11 mouse cellular contexts compared by ENCODE assay signal in the genomic region with DNA sequence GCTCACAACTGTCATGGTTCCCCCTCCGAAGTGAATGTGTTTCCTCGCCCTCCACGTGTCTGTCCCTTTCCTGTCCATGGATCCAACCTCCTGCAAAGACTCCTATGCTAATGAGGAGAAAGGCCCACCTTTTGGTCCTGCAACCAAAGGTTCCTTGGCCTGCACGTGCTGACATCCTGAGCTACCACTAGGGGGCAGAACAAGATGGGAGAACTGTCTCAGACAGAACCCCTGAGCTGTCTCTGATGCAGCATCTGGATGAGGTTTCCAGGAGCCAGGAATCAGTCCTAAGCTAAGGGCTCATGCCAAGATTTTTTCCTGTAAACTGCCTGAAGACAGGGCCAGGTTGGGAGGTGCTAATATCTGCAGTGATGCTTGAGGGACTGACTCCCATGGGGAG. TPM values are rescaled to one million over a fixed set of nuclear protein-coding genes. Genes with fewer than 3 reads are reported as not detected.
A peak's percentile ranks its signal among the peaks of the same experiment; 100 is the strongest.
DNase-seq lines count a peak whose midpoint lies in the region; ATAC-seq and TF ChIP-seq lines count a peak whose summit lies in the region.
"Not testable (repeated sequence)": the region's sequence is repeated elsewhere in the genome, so short reads cannot be mapped to it uniquely, and the experiment has no call there.
"Had no signal": no experiment of that assay in that cellular context is flagged by ENCODE, and none has a peak within 500 bp of the region (broad histone marks: within the 10 kb centered on the region; RNA-seq: fewer than 3 reads in every experiment).

No protein-coding gene starts in this region.

- not testable (repeated sequence) for H3K27me3 ChIP-seq in forebrain, postnatal 0 days (ENCODE audit: insufficient read depth, low read length); hindbrain, embryonic 14.5 days (ENCODE audit: control insufficient read depth, insufficient read depth, low read length); liver, postnatal 0 days (ENCODE audit: insufficient read depth, low read length); neural tube, embryonic 13.5 days

- H3K9ac ChIP-seq in forebrain, postnatal 0 days; hindbrain, embryonic 14.5 days; liver, postnatal 0 days (replicated peaks); neural tube, embryonic 13.5 days: not testable (repeated sequence)

- WGBS in forebrain, postnatal 0 days, result 18% methylated on average over 4 of the region's 4 CpGs
- 29% methylated on average over 4 of the region's 4 CpGs for WGBS in hindbrain, embryonic 14.5 days
- WGBS in liver, postnatal 0 days (ENCODE audit: insufficient replicate concordance), result 6% methylated on average over 4 of the region's 4 CpGs
- 21% methylated on average over 4 of the region's 4 CpGs for WGBS in neural tube, embryonic 13.5 days

- TF ChIP-seq EP300 in liver, postnatal 0 days (IDR thresholded peaks at IDR 0.05; ENCODE audit: low read depth), result not testable (repeated sequence)

- not testable (repeated sequence) for H3K27ac ChIP-seq in forebrain, postnatal 0 days (ENCODE audit: low read depth, low read length); hindbrain, embryonic 14.5 days; liver, postnatal 0 days (ENCODE audit: low read depth); neural tube, embryonic 13.5 days (replicated peaks)

- H3K36me3 ChIP-seq in forebrain, postnatal 0 days (ENCODE audit: insufficient read depth); hindbrain, embryonic 14.5 days (replicated peaks; ENCODE audit: control insufficient read depth, insufficient read depth); liver, postnatal 0 days (replicated peaks; ENCODE audit: insufficient read depth, low read length); neural tube, embryonic 13.5 days: not testable (repeated sequence)

- peak; percentile 39 for DNase-seq in ZHBTc4 (ENCODE audit: low read depth, low spot score)
- peak; percentile 46 to 59 for DNase-seq in cerebellum, postnatal 14 days
- DNase-seq in forebrain, postnatal 0 days, result peak; percentile 25
- DNase-seq in hindbrain, embryonic 14.5 days (ENCODE audit: low spot score), result peak; percentile 34
- peak; percentile 3 to 17 for DNase-seq in layer of hippocampus, adult 8-10 months (ENCODE audit: low spot score in 2 of 2)
- peak; percentile 12 for DNase-seq in liver, postnatal 0 days
- peak; percentile 1 for DNase-seq in thymus, postnatal 25 days

- H3K4me3 ChIP-seq in forebrain, postnatal 0 days (ENCODE audit: low read depth, low read length); hindbrain, embryonic 14.5 days (replicated peaks; ENCODE audit: low read length); liver, postnatal 0 days (ENCODE audit: low read depth, low read length); neural tube, embryonic 13.5 days: not testable (repeated sequence)

- ATAC-seq in forebrain, postnatal 0 days, result peak; percentile 73
- ATAC-seq in hindbrain, embryonic 14.5 days (ENCODE audit: low FRiP score), result 0 out of 2 replicates have a peak, but pooled peaks have one; percentile 59
- not testable (repeated sequence) for ATAC-seq in liver, postnatal 0 days
- peak; percentile 56; the same call in 1 of the 2 replicates for ATAC-seq in neural tube, embryonic 13.5 days (ENCODE audit: low read depth)

- TF ChIP-seq CTCF in forebrain, postnatal 0 days (IDR thresholded peaks at IDR 0.05; ENCODE audit: low read depth), result peak; percentile 54
- peak; percentile 58 for TF ChIP-seq CTCF in liver, postnatal 0 days (IDR thresholded peaks at IDR 0.05; ENCODE audit: low read depth)

- not testable (repeated sequence) for H3K4me1 ChIP-seq in forebrain, postnatal 0 days (ENCODE audit: insufficient read depth); hindbrain, embryonic 14.5 days (replicated peaks; ENCODE audit: control insufficient read depth, insufficient read depth, low read length); liver, postnatal 0 days (ENCODE audit: insufficient read depth); neural tube, embryonic 13.5 days (replicated peaks)

- H3K9me3 ChIP-seq in forebrain, postnatal 0 days (ENCODE audit: low read length); hindbrain, embryonic 14.5 days (ENCODE audit: control insufficient read depth, low read length); liver, postnatal 0 days (ENCODE audit: low read length); neural tube, embryonic 13.5 days: not testable (repeated sequence)

- not testable (repeated sequence) for H3K4me2 ChIP-seq in forebrain, postnatal 0 days (ENCODE audit: low read depth); hindbrain, embryonic 14.5 days (replicated peaks); liver, postnatal 0 days (ENCODE audit: low read depth, low read length); neural tube, embryonic 13.5 days

RNA-seq across cellular contexts. Expression of gene Gm3880, which starts 2.5 kb away (rescaled TPM):
- total RNA-seq in forebrain, postnatal 0 days (2014; rRNA removed), result not detected in 2 replicates
- polyA plus RNA-seq in forebrain, postnatal 0 days (2015; fragmentation: Nextera tagmentation; extraction: Ambion mirVana), result not detected in 2 replicates
- polyA plus RNA-seq in hindbrain, embryonic 14.5 days (2014; fragmentation: Nextera tagmentation; extraction: Ambion mirVana), result not detected in 2 replicates
- not detected for total RNA-seq in layer of hippocampus, adult 8-10 months (2022)
- polyA plus RNA-seq in liver, postnatal 0 days (2015; fragmentation: Nextera tagmentation; extraction: Ambion mirVana), result not detected in 2 replicates
- not detected in 2 replicates for polyA plus RNA-seq in neural tube, embryonic 13.5 days (2015; fragmentation: Nextera tagmentation; extraction: Ambion mirVana)
- polyA plus RNA-seq: erythroblast, embryonic 14.5 days; heart, embryonic 15.5 days; liver, embryonic 11.5 days had no signal

RNA-seq across cellular contexts. Expression of gene Gm9112, which starts 18.2 kb away (rescaled TPM):
- not detected in 2 replicates for total RNA-seq in forebrain, postnatal 0 days (2014; rRNA removed)
- polyA plus RNA-seq in forebrain, postnatal 0 days (2015; fragmentation: Nextera tagmentation; extraction: Ambion mirVana), result not detected in 2 replicates
- polyA plus RNA-seq in hindbrain, embryonic 14.5 days (2014; fragmentation: Nextera tagmentation; extraction: Ambion mirVana), result not detected in 2 replicates
- not detected for total RNA-seq in layer of hippocampus, adult 8-10 months (2022)
- not detected in 2 replicates for polyA plus RNA-seq in liver, postnatal 0 days (2015; fragmentation: Nextera tagmentation; extraction: Ambion mirVana)
- polyA plus RNA-seq in neural tube, embryonic 13.5 days (2015; fragmentation: Nextera tagmentation; extraction: Ambion mirVana), result not detected in 2 replicates
- polyA plus RNA-seq: erythroblast, embryonic 14.5 days; heart, embryonic 15.5 days; liver, embryonic 11.5 days had no signal

RNA-seq across cellular contexts. Expression of gene Dmrtc1b, which starts 18.4 kb away (rescaled TPM):
- not detected in 2 replicates for total RNA-seq in forebrain, postnatal 0 days (2014; rRNA removed)
- polyA plus RNA-seq in forebrain, postnatal 0 days (2015; fragmentation: Nextera tagmentation; extraction: Ambion mirVana), result not detected in 2 replicates
- polyA plus RNA-seq in hindbrain, embryonic 14.5 days (2014; fragmentation: Nextera tagmentation; extraction: Ambion mirVana), result not detected in 2 replicates
- not detected for total RNA-seq in layer of hippocampus, adult 8-10 months (2022)
- not detected in 2 replicates for polyA plus RNA-seq in liver, postnatal 0 days (2015; fragmentation: Nextera tagmentation; extraction: Ambion mirVana)
- not detected in 2 replicates for polyA plus RNA-seq in neural tube, embryonic 13.5 days (2015; fragmentation: Nextera tagmentation; extraction: Ambion mirVana)
- polyA plus RNA-seq: erythroblast, embryonic 14.5 days; heart, embryonic 15.5 days; liver, embryonic 11.5 days had no signal

RNA-seq across cellular contexts. Expression of gene Phka1, which starts 45.2 kb away (rescaled TPM):
- total RNA-seq in forebrain, postnatal 0 days (2014; rRNA removed), result 5.4 and 7.9 TPM in 2 replicates
- polyA plus RNA-seq in forebrain, postnatal 0 days (2015; fragmentation: Nextera tagmentation; extraction: Ambion mirVana), result 1.9 and 3.7 TPM in 2 replicates
- polyA plus RNA-seq in hindbrain, embryonic 14.5 days (2014; fragmentation: Nextera tagmentation; extraction: Ambion mirVana), result 9.4 TPM in 2 replicates
- 10 to 100 TPM; 22.4 to 27.3 (median 24.1) TPM for total RNA-seq in layer of hippocampus, adult 8-10 months (2022)
- 0.72 and 0.76 TPM in 2 replicates for polyA plus RNA-seq in liver, postnatal 0 days (2015; fragmentation: Nextera tagmentation; extraction: Ambion mirVana)
- 7.0 and 7.6 TPM in 2 replicates for polyA plus RNA-seq in neural tube, embryonic 13.5 days (2015; fragmentation: Nextera tagmentation; extraction: Ambion mirVana)
- polyA plus RNA-seq: erythroblast, embryonic 14.5 days had no signal

Comparison
In these comparisons a context has a peak if more than half of its experiments do, and no peak if none do; other contexts are left out.
1. DNase-seq: peak in every context shown above with its lines; median percentile 52 in cerebellum, postnatal 14 days; 39 in ZHBTc4; 34 in hindbrain, embryonic 14.5 days; 25 in forebrain, postnatal 0 days; 12 in liver, postnatal 0 days; 10 in layer of hippocampus, adult 8-10 months; 1 in thymus, postnatal 25 days.